Mouse (Mus musculus) spleen, embryonic (tissue): ENCODE measurements around the gene Pax5.

Experiments used
- CTCF ChIA-PET: fragments of 350-600 bp; sonication (Branson Sonifier 250); formaldehyde crosslinking; loops from one replicate; lab custom pipeline; 2022; lab: Charles Lee

Gene Pax5

DNA sequence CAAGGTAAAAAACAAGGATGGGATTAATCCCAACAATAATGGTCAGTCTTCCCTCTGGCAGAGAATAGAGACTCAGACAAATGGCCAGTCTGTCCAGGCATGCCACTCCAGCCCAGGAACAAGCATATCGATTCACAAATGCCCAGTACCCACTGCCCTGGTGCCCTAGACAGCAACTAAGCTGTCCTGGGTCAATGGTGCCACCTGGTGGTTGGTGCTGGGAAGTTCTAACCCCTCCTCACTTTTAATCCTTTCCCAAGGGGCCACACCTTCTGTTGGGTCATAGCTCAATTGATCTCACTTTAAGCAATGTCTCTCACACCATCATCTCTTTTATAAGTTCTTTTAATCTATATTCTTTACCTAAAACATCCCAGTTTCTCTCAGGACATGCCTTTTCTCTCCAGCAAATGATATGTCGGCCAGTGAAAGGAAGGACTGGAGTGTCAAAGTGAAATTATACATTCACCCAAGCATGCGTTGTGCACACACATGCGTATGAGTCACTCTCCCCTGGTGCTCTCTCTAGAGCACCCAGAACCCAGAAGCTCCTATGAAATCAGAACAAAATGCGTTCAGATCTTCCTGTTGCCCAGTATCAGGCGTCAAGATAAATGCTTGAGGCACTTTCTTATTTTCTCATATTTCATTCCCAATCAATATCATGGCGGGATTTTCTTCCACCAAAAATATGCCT, 40.7 kb downstream of the Pax5 start:
- CTCF ChIA-PET, result interaction anchor here (0.7 to 1.3 kb wide), 3 partner anchors 12 to 240 kb away, joined by 3 to 4 read pairs (median 3); no protein-coding TSS in a partner anchor

DNA sequence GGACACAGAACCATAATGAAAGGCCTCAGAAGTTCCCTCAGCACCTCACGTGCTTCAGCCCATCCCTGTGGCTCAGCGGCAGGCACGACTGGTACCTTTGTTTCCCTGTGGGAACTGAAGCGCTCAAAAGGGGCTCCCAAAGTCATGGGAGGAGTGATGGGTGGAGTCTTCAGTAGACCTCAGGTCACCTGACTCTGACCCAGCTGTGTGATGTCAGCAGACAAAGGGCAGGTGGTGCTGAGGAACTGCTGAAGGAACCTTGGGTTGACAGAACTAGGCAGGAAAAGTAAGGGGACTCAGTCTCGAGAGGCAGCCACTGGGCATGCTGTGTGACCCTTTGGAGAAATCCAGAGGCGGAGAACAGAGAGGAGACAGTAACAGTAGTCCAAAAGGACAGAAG, 41.7 kb downstream of the Pax5 start:
- CTCF ChIA-PET, result interaction anchor here (0.5 to 1.3 kb wide), 3 partner anchors 11 to 620 kb away, joined by 3 to 4 read pairs (median 3); no protein-coding TSS in a partner anchor

DNA sequence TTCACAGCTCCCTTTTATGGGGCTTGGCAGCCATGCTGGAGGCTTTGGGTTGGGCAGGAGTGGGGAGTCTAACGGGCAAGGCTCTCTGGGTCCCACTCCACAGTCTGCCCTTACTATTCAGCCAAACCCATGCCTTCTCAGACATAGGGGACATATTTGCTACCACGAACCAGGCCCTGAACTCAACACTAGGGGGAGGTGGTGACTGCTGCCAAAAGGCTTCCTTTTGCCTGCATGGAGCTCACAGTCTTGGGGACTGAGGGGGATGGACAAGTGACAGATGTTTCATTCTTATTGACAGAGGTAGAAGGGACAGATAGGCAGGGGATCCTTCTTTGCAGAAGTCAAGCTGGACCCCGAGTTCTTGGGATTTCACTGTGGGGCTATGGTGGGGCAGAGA, 42.1 kb downstream of the Pax5 start:
- CTCF ChIA-PET, result interaction anchor here (1.3 kb wide), 1 partner anchor 241 kb away, joined by 4 read pairs; no protein-coding TSS in a partner anchor

DNA sequence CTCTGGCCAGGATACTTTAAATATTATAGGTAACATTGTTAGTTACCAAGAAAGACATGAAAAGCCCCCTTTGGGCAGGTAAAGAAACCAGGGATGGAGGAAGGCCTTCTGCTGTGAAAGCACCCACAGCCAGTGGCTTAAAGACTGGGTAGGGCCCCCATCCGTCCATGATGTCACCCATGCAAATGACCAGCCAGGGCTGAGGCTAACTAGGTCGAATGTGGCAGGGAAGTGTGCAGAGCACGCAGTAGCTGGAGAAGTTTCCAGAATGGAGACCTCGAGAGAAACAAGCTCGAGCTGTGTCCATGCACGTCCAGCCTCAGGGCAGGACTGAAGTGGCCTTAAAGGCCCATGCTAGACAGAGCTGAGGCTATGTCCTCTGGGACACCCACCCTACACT, 42.9 kb downstream of the Pax5 start:
- CTCF ChIA-PET, result no interaction called here

DNA sequence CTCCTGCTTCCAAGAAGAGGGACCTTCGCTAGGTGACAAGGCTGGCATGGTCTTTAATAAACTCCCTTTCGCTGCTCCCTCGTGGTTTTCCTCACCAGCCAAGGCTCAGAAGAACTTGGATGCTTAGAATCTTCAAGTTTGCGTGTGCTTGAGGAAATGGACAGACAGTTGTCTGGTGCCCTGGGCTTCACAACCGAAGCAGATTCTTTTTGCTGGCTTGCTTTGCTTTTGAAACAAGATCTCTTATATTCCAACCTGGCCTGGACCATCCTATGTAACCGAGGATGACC, 45.6 kb downstream of the Pax5 start:
- CTCF ChIA-PET, result no interaction called here

DNA sequence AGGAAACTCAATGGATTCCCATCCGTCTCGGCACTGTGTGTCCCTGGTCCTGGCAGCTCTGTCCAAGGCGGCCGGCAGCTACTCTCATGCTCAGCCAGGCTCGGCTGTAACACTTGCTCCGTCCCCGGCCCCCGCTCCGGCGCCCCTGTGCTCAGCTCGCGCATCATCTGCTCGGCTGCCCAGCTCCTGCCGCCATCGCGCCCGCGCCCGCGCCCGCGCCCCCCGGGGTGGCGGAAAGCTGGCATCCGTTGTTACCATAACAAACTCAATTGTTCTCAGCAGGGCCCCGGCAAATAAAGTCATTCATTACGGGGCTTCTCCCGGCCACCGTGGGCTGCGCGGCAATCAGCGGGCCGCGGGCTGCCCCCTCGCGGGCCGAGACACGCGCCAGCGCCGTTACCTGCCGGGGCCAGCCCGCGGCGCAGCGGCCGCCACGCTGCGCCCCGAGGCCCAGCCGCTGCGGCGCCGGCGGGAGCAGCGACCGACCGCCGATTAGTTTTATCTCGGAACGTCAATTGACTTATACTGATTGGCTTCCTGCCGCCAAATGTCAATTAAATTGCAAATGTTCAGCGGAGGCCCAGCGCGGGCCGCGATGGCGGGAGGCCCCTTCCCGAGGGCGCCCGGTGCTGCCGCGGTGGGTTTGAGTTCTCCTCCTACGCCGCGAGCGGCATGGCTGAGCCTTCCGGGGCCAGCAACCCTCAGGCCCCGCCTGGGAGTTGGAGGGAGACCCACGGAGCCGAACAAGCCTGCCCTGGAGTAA, 46.1 kb downstream of the Pax5 start:
- CTCF ChIA-PET, result interaction anchor here (0.6 kb wide), 1 partner anchor 267 kb away, joined by 4 read pairs; no protein-coding TSS in a partner anchor

DNA sequence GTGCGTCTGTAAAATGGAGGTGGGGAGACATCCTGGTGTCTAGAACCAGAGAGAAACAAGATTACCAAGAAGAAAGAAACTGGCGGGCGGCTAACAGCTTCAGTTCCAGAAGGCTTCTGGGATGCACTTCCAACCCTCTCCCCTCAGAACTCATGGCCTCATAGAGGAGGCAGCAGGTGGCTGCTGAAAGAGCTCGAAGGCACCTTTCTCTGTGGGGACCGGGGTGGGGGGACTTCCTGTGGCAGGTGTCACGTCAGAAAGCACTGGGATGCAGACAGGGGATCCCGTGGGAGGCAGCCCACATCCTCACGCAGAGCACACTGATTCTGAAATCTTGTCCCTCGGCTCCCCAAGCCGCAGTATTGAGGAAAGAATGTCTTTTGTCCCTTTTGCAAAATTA, 46.8 kb downstream of the Pax5 start:
- CTCF ChIA-PET, result interaction anchor here (0.6 kb wide), 2 partner anchors 123 to 268 kb away, joined by 3 to 4 read pairs; no protein-coding TSS in a partner anchor

DNA sequence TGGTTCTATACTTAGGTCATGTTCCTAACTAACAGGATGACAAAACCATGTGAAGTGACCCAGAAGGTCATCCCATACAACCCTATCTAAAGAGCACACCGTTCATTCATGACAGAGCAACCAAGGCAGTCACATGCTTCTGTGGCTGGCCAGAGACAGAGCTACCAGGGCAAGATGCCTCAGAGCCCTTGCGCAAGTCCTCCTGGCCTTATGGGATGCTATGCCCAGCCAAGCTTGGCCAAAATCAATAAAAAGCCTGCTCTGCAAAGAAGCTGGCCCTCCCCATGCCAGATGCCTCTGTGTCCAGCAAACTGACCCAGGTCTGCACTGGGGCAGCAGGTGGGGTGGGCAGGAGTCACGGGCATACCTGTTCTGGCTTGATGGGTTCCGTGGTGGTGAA, 65.1 kb downstream of the Pax5 start:
- CTCF ChIA-PET, result no interaction called here

DNA sequence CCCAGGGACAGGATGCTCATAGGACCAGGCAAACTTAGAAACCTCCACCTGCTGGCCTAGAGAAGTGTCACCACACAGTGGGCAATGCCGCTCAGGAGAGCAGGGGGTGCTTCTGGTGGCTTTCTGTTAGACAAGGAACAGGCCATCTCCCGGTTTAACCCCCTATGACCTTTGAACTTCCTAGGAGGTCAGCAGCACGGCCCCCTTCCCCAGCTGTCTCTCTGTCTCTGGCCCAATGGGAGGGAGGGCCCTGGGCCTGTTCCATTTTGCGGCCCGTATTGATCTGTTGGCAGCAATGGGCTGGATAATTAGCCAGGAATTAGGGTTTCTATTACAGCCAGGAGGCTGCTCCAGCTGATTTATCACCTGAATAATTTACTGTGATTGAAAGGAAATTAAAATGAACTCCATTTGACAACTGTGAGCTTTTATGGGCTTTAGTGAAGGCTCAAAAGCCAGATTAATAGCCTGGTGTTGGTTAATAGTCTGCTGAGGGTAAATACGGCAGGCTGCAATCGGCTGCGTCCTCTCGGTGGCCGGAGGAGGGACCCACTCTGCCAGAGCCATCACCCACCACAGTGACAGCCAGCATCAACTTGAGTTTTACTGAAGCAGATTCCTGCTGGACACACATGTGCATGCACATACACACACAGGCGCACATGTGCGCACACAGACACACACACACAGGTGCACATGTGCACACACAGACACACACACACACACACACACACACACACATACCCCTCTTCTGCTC, 68.3 kb downstream of the Pax5 start:
- CTCF ChIA-PET, result interaction anchor here (0.5 kb wide), 1 partner anchor 121 kb away, joined by 3 read pairs; no protein-coding TSS in a partner anchor

DNA sequence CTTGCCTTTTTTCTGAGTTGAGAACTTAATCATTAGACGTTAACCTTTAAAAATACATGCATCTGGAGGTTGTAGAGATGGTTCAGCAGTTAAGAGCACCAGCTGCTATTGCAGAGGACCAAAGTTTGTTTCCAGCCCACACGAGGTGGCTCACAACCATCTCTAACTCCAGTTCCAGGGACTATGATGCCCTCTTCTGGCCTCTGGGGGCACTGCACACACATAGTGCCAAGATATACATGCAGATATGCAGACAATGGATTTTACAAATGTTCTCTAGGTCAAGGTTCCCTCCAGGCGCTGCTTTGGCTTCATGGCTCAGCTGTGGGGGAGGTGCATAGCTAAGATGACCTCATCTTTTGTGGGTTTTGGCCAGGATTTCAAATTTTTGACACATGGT, 74.7 kb downstream of the Pax5 start:
- CTCF ChIA-PET, result interaction anchor here (0.6 to 0.7 kb wide), 5 partner anchors 12 to 955 kb away, joined by 4 to 16 read pairs (median 5); no protein-coding TSS in a partner anchor

DNA sequence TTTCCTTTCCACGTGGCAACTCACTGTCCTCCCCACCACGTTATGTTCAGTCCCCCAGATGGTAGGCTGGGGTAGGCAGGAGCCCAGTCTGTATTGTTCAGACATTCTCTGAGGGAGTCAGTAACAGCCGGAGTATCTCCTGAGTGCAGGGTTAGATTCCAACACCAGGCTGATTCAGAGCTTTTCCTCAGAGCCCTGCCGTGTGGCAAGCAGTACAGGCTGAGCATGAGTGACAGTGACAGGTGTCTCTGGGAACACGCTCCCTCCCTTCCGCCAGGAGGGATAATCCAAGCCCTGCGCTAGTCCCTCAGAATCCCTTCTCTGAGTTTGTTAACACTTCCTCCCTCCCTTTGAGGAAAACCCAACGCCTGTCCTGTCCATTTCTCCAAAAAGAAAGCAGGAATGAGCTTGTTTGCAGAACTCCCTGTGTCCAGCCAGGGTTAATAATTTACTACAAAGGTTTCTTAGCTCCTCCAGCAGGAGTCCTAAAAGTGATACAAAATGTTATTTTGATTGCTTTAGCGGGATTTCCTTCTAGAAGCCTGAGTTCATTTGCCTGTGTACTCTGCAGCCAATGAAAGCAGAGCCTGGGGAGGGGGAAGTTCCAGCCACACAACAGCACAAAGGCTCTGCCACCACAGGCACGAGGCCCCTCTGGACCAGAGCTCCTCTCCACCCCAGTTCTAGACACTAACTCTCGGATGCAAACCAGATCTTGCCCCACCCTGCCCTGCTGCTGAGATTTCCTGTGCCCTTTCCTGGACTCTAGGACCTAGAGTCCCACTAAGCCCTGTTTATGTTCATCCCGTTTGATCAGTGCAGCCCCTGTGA, 76.4 kb downstream of the Pax5 start:
- CTCF ChIA-PET, result interaction anchor here (0.6 to 1.2 kb wide), 3 partner anchors 10 to 431 kb away, joined by 3 to 10 read pairs (median 4); no protein-coding TSS in a partner anchor

DNA sequence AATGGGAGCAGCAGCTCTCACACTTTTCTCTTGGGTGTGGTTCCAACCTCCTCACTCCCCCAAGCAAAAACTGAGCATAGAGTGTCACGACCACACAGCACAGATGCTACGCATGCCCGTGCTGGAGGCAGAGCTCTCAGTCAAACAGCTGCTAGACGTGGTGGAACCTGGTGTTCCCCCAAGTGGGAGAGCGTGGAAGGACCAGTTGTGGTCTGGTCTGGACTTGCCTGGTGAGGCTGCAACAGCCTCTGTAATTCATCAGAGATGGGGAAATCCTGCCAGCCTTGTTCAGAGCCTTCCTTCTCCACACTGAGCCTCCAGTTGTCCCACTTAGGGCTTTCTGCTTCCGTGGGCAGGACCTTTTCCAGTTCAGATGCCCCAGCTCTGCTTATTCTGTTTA, 80.2 kb downstream of the Pax5 start:
- CTCF ChIA-PET, result no interaction called here

DNA sequence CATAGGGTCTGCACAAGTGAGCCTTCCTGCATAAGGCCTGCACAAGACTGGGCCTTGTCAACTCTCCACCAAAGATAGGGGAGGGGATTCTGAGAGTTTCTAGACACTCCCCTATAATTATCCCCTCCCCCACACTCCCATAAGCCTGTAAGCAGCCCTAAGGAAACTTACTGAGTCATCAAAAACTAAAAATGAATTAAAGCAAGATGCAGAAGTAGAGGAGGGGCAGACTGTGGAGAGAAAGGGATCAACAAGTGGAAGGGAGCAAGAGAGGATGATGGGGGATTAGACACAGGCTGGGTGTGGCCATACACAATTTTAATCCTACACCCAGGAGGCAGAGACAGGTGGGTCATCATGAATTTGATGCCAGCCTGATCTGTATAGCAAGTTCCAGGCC, 82.4 kb downstream of the Pax5 start:
- CTCF ChIA-PET, result no interaction called here

DNA sequence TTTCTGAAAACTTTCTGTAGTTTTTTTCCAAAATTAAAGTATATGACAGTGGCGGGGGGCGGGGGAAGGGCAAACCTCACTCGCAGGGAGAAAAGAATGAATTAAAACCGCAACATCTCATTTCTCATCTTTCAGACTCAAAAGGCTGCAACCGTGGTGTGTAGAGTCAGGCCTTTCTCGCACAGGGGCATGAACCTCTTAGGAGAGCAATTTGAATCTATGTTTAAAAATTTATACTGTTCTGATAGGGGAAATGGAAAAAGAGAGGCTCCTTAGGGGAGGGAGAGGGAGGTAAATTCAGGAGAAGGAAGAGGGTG, 85.2 kb downstream of the Pax5 start:
- CTCF ChIA-PET, result interaction anchor here (0.7 kb wide), 1 partner anchor 37 kb away, joined by 3 read pairs; no protein-coding TSS in a partner anchor

DNA sequence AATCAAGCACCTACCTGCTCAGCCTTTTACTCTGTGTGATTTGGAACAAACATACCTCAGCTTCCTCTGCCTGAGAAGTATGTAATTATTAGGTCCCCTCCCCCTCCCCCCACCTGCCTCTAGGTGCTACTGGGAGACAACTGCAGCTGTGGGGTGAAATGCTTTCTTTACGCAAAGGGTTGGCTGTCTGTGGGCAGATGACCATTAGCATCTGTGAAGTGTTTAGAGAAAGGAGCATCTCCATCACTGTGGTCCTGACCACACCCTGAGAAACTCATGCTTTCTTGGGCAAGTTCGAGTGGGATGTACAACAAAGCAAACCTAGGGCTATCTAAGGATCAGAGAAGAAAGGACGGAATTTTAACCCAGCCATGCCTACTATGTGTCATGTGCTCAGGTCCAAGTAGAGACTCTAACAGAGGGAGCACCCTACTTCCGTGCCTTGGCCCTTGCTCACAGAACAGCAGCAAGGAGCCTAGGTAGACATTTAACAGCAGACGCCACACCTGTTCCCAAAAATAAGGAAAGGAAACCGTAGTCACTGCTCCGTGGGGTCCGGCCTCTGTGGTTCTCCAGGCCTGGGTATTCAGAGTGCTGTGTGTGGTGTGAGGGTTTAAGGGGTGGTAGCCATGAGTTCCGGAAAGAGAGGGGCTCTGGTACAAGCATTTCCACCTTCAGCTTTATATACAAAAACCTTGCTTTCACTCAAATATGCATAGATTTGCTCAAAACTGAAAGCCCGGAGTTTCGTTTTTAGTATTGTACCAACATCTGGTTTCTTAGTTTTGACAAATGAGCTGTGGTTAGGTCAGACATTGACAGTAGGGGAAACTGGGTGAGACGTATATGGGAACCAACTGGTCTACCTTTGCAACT, 85.8 kb downstream of the Pax5 start:
- CTCF ChIA-PET, result interaction anchor here (0.7 to 0.9 kb wide), 3 partner anchors 9 to 37 kb away, joined by 3 to 8 read pairs (median 3); no protein-coding TSS in a partner anchor

DNA sequence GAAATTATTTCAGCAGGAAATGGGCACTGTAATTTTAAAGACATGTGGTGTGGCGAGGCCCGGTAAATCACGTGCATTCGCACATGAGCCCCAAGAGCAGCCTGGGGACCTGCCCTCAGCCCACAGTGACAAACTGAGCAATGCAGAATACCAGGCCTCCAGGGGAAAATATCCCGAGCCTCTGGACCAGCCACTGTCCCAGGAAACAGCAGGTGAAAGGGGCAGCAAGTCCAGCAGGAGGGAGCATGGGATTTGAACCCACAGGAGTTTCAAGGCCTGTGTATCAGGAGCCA, 86.9 kb downstream of the Pax5 start:
- CTCF ChIA-PET, result interaction anchor here (0.7 to 0.9 kb wide), 2 partner anchors 10 to 13 kb away, joined by 3 to 8 read pairs; no protein-coding TSS in a partner anchor

DNA sequence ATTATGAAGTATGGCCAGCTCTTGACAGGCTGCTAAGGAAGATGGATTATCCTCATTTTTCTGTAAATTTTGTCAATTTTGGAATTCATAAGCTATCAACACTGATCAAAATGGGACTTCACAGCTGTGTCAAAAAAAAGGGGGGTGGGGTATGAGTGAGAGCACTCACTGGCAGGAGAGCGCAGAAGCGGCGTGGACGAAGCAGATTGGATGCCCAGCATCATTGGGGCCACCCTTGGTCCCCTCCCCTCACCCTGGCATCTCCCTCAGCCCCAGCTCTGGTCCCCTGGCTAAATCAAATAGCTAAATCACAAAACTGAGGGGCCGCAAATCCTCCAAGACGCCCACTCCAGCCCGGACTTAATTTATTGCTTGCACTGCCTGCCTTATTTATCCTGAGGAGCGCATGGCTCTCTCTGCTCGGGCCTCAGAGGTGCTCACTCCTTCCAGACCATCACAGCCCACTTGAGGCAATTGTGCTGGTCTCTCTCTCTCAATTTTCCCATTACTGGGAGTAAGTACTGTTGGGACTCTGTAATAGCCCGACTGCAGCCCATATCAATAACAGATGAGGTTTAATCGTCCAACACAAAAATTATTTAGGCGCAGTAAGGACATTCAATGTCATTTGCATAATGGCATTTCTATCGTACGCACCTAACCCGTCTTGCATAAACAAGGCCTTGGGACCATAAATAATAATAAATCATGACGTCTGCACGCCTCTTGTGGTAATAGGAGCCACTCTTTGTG, 87.4 kb downstream of the Pax5 start:
- CTCF ChIA-PET, result interaction anchor here (0.6 to 0.7 kb wide), 2 partner anchors 10 to 322 kb away, joined by 4 to 5 read pairs; no protein-coding TSS in a partner anchor

DNA sequence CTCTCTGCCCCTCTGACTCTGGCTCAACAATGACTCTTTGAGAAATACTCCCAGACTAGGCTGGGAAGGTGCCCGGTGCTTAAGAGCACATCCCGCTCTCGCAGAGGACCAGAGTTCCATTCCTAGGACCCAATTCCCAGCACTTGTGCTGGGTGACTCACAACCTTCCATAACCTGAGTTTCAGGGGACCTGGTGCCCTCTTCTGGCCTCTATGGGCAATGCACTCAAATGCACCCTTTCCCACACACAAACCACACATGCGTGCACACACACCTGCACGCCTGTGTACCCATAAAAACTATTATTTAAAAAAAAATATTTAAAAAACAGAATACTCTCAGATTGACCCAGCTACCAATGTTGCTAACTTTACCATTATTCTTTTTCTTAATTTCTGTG, 90.0 kb downstream of the Pax5 start:
- CTCF ChIA-PET, result interaction anchor here (0.6 kb wide), 1 partner anchor 290 kb away, joined by 3 read pairs; no protein-coding TSS in a partner anchor

DNA sequence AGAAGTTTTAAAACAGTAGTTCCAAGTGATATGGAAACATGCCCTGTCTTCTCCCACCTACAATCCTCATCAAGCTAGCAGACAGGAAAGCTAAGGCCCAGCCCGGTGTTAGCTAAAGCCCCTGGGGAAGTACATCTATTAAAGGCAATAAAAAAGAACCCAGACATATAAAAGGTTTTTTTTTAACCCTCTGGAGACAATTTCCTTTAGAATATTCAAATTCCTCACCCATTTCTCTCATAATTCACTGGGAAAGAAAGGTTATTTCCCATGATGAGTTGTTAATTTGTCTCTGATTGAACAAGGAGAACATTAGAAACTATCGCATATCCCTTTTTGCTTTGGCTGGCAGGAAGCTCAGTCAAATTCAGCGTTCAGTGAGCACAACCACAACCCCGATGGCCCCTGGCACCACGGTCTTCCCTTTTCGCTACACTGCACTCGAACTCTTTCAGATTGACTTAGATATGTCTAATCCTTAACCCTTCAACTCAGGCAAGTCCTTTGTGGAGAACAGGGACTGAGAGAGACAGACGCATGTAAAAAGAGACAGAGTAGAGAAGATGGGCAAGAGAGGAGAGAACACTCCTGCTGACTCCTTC, 96.1 kb downstream of the Pax5 start:
- CTCF ChIA-PET, result no interaction called here
